Mouse (Mus musculus) activated CD4-positive, CD25-positive, alpha-beta regulatory T cell, adult 4 months (primary cell): ENCODE results near the gene Rtp2. TPM values are rescaled to one million over a fixed set of nuclear protein-coding genes. Genes with fewer than 3 reads are reported as not detected.

Source experiments
- ATAC-seq: one replicate; pipeline ENCODE4 v1.8.0; 2017
- polyA plus RNA-seq, 2 experiments: library from polyadenylated mRNA; unstranded; fragments of 100-300 nt; shearing (Covaris generic); gene quantifications; one replicate each; pipeline ENCODE4 v1.2.1; 2017

Rtp2 gene
- polyA plus RNA-seq, 2 experiments from 2014 or later: not detected

- no peak for ATAC-seq
These were observed 44.1 kb downstream of the Rtp2 start for GRCm38 (mm10) chr16:23887910-23888579.

GRCm38 (mm10) chr16:23885098-23885497 lies 47.1 kb downstream of the Rtp2 start:
- no peak for ATAC-seq

Other genes with a start within 250 kb of the Rtp2 start
- gene Sst, start 41.4 kb downstream of the Rtp2 start, polyA plus RNA-seq: not detected
- not detected for gene Gm37419, start 56.1 kb upstream of the Rtp2 start, polyA plus RNA-seq
- gene Bcl6, start 56.5 kb upstream of the Rtp2 start, polyA plus RNA-seq: 10 to 100 TPM in 1 of 2 experiments, 1 to 10 TPM in 1; 4.3 to 12.9 TPM